Mouse (Mus musculus) megakaryocyte, adult 5-6 weeks (primary cell): ENCODE results near the gene Ovca2. TPM values are rescaled to one million over a fixed set of nuclear protein-coding genes. Genes with fewer than 3 reads are reported as not detected.

Experiments
- ATAC-seq: 2 replicates; pipeline ENCODE4 v1.8.0; 2016; ENCODE audit warnings: mild to moderate bottlenecking, inconsistent platforms; ENCODE audit not compliant: poor library complexity, severe bottlenecking
- total RNA-seq, 2 experiments: library from RNA; stranded (forward) in 1 of 2; stranded (reverse) in 1 of 2; fragments of 153-499, 151-499 nt in 1 of 2; fragments of 221-1000, 200-1000 nt in 1 of 2; gene quantifications; 2 replicates each; pipeline versions ENCODE4 v1.2.3 to v1.2.4; 2015 to 2017

Ovca2 gene
- total RNA-seq (2015) = 11.5 and 17.2 TPM in 2 replicates
- 7.8 and 11.0 TPM in 2 replicates for total RNA-seq (2017)

DNA sequence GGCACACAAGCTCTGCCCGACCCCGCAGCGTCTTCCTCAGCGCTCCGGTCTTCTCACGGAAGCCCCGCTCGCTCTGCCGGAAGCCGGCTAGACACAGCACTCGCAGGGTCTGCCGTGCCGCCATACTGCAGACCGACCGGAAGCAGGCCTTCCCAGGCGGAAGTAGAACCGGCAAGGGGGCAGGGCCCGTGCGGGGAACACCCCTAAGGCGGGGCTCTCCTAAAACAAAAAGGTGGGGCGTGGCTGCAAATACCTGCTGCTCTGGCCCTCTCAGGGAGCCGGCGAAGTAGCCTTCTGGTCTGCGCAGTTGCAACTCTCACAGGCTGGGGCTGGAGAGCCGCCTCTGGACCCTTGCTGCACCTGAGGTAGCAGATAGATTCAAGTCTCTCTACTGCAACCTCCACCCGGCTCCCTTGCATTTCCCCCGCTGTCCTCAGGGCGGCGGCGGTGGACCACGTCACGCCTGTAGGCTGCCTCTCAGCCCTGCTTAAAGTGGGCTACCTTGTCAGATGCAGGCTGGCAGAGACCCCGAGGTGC lies at the start of gene Ovca2:
TSS of gene Ovca2 (minus strand) at position 164 of the 537 bp plus-strand sequence.
- peak; percentile 99 for ATAC-seq

DNA sequence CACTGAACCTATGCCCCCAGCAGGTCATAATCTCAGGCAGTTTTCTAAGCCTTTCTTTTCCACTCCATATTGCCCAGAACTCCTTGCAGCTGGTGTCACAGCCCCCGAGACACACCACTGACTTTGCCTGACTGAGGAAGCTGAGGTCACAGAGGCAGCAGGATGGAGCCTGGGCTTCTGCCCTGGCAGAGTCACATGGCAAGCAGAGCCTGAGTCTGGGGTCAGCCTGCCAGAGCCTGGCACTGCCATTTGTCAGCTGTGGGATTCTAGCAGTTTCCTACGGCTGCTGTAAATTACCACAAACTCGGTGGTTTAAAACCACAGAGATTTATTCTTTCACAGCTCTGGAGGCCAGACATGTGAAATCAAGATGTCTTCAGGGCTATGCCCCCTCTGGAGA lies 49.0 kb upstream of the Ovca2 start:
- ATAC-seq = no peak

DNA sequence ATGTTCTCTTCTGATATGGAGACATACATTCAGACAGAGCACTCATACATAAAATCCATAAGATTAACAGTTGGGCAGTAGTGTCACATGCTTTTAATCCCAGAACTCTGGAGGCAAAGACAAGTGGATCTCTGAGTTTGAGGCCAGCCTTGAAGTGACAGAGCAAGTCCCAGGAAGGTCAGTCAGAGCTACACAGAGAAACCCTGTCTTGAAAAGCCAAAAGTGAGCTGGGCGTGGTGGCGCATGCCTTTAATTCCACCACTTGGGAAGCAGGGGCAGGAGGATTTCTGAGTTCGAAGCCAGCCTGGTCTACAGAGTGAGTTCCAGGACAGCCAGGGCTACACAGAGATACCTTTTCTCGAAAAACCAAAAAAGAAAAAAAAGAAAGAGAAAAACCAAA lies 46.2 kb upstream of the Ovca2 start:
- no peak for ATAC-seq

DNA sequence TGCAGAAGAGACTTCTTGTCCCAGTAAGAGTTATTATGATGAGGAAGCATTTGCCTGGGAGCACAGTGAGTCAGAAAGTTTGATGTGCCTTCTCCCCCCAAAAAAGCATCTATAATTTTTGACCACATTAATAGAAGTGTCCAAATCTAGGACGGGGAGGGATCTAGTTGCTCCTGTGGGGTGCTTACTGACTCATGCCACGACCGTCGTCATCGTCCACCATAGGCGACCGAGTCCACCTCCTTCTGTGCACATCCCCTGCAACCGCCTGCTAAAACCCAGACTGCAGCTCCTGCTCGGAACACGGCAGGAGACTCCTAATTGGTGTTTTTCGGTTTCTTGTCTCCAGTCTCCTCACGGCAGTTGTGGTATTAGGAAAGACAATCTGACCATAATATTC lies 45.4 kb upstream of the Ovca2 start:
- ATAC-seq = no peak

DNA sequence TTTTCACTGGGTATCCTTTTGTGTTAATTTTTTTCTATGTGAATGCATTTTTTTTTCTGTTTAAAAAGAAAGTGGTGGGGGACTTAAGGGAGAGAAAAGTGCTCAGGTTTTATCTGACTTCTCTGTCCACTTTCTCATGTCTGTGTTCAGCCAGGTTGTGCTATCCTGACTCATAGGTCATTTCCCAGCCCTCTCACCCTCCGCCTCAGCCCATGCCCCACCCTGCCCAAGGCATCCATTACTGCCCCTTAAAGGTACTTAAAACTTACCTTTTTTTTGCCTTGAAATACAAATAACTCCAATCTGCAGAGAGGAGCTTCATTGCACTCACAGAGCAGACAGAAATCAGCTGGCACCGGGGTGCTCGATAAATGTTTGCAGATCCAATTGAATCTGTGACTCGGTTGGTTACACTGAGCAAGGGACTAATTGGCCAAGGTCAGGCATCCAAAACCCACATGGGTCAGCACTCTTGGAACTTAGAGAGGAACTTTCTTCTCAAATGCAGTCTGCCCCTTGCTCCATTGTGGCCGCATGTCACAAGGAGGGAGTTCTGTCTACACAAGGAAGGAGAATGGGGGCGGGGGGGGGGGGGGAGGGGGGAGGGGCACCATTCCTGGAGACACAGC lies 42.0 kb upstream of the Ovca2 start:
- no peak for ATAC-seq

DNA sequence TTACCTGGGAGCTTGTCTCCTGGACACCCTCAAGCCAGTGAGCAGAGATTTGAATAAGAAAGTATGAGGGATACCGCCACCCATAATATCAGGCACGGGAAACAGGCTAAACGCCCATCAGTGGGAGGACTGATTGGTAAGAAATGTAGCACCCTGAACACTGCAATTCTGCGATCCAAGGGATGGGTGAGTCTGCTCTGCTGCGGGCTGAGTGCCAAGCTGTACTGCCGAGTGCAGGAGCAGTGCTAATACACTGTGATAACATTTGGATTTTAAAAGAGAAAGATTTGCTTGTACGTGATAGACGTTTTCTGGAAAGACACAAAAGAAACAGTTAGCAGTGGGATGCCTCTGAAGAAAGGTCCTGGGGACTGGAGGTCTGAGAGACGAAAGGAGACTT lies 41.5 kb upstream of the Ovca2 start:
- no peak for ATAC-seq

DNA sequence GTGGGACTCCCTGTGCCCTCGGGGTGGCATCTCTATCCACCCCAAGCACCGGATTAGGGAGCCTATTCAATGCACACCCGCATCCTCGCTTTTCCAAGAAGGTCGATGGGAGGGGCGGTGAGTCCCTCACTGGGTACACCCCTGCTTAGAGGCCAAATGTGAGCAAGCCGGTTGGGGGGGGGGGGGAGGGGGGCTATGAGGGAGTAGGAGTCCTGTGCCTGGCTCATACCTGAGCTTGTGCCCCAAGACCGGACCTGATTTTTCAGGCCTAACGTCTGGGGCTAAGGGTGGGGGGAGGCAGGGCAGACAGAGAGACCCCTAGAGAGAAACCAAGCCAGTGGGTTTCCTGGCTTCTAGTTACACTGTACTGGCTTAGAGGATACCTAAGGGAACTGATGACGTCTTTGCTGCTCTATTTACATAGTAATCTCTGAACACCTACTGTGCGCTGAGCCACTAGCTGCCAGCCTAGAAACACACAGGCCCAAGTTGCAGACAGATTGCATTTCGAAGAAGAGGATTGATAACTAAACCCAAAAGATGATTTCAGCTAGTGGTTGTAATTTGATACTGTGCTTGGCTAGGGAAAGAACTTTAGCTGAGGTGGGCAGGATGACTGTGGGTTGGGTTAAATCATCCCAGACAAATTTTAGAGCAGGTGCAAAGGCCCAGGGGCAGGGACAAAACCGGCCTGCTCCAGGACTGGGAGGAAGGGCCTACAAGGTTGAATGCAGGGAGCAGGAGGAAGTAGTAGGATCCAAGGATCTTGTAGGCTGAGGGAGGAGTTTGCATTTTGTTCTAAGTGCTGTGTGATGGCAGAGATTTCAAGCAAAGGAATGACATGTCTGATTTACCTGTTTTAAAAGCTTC lies 35.7 kb upstream of the Ovca2 start:
- ATAC-seq = no peak

DNA sequence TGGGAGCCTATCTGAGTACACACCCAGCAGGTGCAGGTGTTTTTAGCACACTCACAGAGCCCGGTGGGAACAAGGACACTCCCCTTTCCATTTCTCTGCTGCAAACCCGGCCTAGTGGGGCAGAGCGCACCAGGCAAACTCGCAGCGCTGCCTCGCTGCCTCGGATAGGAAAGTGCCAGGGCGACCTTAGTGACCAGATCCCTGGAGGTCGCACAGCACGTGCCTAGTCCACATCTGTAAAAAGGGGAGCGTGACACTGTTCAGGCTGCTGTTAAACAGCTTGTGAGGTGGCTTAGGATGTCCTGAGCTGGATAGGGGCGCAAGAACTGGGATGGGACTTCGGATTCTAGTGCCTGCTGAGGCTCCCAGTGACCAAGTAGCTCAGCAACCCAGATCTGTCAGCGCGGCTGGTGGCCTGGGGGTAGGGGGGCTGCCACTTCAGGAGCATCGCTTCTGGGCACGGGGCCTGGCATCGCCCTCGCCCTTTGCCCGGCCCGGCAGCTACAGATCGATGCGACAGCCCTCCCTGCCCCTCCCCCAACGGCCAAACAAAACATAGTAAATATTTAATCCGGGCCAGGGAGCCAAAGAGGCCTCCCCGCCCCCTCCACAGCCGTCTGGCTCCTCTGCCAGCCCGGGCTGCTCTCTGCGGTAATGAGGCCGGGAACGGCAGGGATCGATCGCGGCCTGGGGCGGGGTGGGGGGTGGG lies 34.9 kb upstream of the Ovca2 start:
- no peak for ATAC-seq

DNA sequence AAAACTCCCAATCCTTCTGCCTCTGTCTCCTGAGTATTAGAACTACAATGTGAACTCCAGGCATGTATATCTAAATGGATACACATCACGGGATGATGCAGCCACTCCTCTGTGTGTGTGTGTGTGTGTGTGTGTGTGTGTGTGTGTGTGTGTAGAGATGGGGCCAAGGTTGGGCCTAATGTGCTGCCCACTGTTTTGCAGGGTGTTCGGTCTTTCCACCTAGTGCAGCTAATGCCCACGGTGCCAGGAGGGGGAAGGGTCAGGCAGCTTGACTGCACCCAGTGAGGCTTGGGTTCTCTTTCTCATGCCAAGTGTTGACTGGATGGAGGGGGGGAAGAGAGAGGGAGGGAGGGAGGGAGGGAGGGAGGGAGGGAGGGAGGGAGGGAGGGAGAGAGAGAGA lies 34.2 kb upstream of the Ovca2 start:
- no peak for ATAC-seq

DNA sequence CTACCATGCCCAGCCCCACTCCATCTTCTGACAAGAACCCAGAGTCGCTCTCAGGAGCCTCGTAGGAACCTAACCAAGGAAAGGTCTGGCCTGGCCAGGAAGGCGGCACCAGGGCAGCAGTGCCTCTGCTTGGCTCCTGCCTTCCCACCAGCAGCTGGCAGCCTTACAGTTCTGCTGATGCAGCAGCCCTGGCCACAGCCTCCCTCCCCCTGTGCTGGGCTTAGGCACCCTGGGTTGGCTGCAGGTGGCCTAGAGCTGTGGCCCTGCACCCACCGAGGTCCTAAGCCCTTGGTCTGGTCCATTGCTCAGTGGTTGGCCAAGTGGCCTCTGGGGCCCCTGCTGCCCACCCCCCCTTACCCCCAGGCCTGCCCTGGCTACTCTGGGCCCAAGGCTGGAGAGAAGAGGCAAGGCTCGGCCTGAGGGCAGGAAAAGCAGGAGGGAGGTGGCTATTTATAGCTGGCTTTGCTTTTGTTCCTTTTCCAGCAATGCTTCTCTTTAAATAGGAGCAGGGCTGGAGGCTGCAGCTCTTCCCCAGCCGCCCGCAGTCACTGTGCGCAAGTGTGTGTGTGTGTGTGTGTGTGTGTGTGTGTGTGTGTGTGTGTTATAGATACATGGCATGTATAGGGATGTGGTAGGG lies 33.5 kb upstream of the Ovca2 start:
- no peak for ATAC-seq

DNA sequence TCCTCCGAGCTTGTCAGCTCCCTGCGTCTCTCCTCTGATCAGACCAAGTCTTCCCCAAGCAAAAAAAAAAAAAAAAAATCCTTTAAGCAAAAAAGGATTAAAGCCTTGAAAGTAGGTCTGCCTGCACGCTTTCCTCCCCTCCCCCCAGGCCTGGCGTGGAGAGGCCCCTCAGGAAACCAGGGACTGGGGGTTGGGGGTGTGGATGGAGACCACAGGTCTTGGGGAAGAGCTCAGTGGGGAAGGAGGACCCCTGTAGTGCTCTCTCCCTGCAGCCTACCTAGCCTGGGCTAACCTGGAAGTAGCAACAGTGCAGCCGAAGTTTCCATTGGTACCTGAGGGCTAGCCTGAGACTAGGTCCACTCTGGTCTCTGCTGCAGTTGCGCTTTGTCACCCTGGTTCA lies 32.1 kb upstream of the Ovca2 start:
- ATAC-seq = no peak

DNA sequence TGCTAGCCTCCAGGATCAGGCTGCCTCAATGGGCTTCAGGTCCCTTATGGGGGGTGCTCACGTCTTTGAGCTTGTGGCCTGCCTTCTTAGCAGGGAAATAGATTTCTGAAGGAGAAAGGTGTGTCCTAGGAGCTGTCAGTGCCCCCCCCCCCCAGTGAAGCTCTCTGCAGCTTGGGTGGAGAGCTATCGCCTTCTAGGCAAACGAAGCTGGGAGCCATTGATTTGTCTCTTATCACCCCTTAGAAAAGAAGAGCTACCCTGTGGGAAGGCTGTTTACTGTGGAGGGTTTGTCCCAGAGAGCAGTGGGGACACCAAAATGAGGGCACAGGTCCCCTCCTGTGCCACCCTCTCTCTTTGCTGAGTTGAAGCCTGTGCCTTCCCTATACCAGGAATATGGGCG lies 31.5 kb upstream of the Ovca2 start:
- ATAC-seq = no peak

DNA sequence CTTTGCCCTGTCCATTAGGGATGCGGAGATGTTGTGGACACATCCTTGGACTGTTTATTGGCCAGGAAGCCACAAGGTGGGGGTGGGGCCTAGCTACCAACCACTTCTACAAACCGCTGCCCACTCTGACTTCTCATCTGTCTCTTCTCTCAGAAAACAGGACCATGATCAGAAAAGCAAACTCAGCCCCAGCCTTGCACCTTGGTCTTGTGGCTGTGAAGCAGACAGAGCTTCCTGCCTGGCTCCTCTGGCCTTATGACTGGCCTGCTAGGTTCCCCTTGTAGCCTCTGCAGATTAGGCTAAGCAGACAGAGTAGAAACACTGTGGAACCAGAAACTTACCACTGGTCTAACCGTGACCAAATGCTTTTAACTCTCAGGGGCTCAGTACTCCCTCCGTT lies 30.7 kb upstream of the Ovca2 start:
- ATAC-seq = peak; percentile 38; the same call in 1 of the 2 replicates

DNA sequence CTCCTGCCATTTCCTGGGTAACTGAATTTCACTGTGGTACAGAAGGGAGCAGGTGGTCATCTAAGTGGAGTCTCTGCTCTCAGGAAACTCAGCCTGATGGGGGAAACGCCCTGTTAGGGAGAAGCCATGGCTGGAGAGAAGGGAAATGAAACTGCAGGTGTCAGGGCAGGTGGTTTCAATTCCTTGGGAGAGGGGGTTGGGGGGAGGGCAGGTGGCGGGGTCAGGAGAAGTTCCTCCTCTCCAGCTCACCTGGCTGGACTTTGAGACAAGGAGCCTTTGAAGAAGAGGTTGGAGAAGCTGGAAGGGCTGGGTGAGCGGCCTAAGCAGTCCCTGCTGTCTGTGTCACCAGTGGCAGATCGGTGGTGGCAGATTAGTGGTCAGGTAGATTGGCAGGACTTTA lies 27.7 kb upstream of the Ovca2 start:
- ATAC-seq = no peak

DNA sequence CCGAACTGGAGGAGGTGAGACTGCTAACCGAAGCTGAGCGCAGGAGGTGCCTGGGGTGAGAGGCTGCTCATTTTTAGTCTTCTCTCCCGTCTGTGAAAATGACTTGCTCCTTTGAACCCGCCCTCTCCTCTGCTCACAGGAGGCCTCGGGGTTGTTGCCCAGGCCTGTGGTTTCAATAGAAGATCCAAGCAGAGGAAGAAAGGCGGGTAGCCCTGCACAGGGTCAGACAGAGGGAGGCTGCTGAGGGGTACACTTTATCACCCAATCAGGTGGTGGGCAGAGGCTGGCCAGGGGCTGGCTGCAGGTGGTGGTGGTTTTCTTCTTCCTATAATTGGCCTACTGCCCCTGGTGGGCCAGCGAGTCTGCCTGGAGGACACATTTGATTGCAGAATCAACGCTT lies 25.8 kb upstream of the Ovca2 start:
- ATAC-seq = no peak

DNA sequence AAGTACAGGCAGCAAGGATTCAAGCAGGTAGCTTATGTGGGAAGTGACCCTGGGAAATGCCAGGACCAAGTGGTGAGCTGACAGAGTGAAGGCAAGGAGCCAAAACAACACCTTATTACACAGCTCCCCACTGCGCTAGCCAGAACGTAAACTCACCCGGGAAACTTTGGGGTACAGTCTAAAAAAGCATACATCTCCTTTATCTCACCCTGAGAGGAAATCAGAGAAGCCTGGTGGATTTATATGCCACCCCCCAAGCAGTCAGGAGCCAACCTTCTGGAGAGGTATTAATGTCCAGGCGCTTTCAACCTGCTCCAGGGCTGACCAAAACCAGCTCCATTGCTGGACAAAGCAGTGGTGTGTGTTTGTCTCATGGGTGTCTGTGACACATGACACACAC lies 25.3 kb upstream of the Ovca2 start:
- no peak for ATAC-seq

DNA sequence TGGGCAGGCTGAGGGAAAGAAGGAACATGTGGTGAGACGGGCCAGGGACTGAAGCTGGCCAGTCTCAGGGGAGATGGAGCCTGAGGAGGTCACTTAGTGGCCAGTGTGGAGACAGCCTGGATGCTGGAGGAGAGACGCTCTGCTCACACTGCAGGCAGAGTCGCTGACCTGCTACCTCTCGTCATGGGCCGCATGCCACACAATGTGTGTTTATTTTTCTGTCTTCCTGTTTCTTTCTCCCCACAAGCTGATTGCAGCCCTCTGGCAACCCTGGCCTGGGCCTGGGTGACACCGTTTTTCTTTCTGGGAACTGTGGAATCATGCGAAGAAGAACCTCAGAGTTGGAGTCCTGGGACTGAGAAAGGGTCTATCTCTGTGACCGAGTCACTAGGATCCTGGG lies 23.1 kb upstream of the Ovca2 start:
- ATAC-seq = no peak

DNA sequence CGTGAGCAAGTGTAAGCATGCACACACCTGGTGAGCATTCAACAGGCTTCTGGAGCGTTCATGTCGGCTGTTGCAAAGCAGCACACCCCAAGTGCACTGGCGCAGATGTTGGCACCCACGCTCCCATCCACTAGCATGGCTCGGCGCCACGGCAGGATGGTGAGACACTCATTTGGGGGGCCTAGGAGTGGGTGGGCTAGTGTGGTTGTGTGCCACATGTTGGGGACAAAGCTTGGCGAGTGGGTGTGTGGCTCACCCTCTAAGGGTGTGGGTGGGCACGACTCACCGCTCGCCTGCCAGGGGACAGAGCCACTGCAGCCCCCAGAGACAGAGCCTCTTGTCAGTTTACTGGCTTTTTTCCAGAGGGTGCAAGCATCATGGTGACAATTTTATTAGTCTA lies 22.3 kb upstream of the Ovca2 start:
- ATAC-seq = no peak

DNA sequence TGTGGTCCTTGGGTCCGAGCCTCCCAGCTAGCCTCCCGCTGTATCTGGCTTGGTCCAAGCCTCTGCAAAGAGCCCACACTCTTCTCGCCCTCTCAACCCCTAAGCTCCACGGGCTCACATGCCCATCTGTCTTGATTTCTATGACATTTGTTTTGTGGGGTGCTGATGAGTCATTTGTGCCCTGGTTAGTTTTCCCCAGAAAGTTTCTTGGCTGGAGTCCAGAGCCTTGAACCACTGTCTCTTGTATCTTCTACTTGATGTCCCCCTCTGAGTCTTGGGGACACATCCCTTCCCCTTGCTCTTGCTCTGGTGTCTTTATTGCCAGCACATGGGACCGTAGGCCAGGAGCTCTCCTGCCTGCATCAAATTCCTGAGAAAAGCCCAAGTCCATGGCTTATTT lies 21.3 kb upstream of the Ovca2 start:
- ATAC-seq = no peak

DNA sequence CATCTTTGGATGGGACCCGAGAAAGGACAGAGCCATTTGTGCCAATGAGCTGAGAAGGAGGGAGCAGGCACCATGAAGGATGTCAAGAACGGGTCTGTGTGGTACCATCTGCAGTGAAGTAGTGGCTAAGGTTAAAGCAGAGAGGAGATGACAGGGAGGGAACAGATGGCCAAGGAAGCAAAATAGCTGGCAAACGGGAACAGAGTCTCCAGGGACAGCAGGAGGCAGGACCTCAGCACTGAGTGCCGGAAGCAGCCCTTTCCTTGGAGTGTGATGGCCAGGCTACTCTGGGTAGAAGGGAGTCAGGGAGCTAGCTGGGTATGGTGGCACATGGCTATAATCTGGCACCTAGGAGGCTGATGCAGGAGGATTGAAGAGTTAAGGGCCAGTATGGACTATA lies 20.2 kb upstream of the Ovca2 start:
- no peak for ATAC-seq

DNA sequence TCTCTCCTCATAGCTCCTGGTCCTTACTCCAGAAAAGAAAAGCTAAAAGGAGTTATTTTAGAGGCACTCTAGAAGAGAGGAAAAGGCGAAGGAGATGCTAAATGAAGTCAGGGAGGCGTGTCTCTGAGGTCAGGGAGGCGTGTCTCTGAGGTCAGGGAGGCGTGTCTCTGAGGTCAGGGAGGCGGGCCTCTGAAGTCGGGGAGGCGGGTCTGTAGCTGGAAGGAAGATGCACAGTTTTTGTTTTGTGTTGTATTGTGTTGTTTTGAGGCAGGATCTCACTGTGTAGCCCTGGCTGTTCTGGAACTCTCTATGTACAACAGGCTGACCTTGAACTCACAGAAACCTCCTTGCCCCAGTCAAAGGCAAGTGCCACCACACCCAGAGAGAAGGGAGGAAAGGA lies 19.3 kb upstream of the Ovca2 start:
- no peak for ATAC-seq
